Mouse (Mus musculus): ENCODE measurements at regions not wholly inside any gene's neighbourhood (a gene's known extent, or its start where the extent isn't known, plus 50 kb on each side); places are given as distances from the start of the nearest gene placed in this dataset.

GRCm38 (mm10) chr12:54472881-54473280 is 183.5 kb downstream of the Sptssa start:
- TF ChIP-seq ZNF384 (IDR thresholded peaks at IDR 0.05; ENCODE audit: low read depth, low read length): no peak
- TF ChIP-seq CHD2 (IDR thresholded peaks at IDR 0.05; ENCODE audit: low read depth, low read length): no peak
- no peak for TF ChIP-seq HCFC1 (IDR thresholded peaks at IDR 0.05; ENCODE audit: borderline replicate concordance, insufficient read depth, low read length)
- no peak for TF ChIP-seq ZC3H11A (IDR thresholded peaks at IDR 0.05; ENCODE audit: borderline replicate concordance, low read depth, low read length)
- no peak for TF ChIP-seq MAFK (IDR thresholded peaks at IDR 0.05; ENCODE audit: insufficient read depth, low read depth, low read length)
- in situ Hi-C loops (cut with MboI; ENCODE audit: low sequenced_read_pairs in 2 of 2, unreplicated experiment in 2 of 2): no loop called here
- Histone ChIP-seq H3K9ac (ENCODE audit: insufficient read depth, low read depth, low read length, poor library complexity, severe bottlenecking) (no peak overlapping the region), H3K9me3 (ENCODE audit: control insufficient read depth, insufficient read depth, low read depth, low read length) (no peaks in the 10 kb centered on the region), H3K27ac (ENCODE audit: insufficient read depth, low read depth, low read length, poor library complexity, severe bottlenecking) (no peak overlapping the region), H3K36me3 (ENCODE audit: control insufficient read depth, insufficient read depth, low read length, poor library complexity, severe bottlenecking) (no peaks in the 10 kb centered on the region), H3K4me3 (ENCODE audit: insufficient read depth in 1 of 2, low read depth in 1 of 2, low read length in 2 of 2, poor library complexity in 1 of 2, severe bottlenecking in 1 of 2) (no peak overlapping the region), H3K4me1 (ENCODE audit: control insufficient read depth in 2 of 2, insufficient read depth in 2 of 2, low read length in 2 of 2, poor library complexity in 1 of 2) (no peaks in the 10 kb centered on the region)
- DNase-seq (ENCODE audit: low read depth, low spot score): no peak

GRCm38 (mm10) chr12:54472407-54472806 is 184.0 kb downstream of the Sptssa start:
- in situ Hi-C loops (cut with MboI; ENCODE audit: low sequenced_read_pairs in 2 of 2, unreplicated experiment in 2 of 2): no loop called here
- Histone ChIP-seq H3K9ac (ENCODE audit: insufficient read depth, low read depth, low read length, poor library complexity, severe bottlenecking) (no peak overlapping the region), H3K36me3 (ENCODE audit: control insufficient read depth, insufficient read depth, low read length, poor library complexity, severe bottlenecking) (no peaks in the 10 kb centered on the region), H3K4me1 (ENCODE audit: control insufficient read depth in 2 of 2, insufficient read depth in 2 of 2, low read length in 2 of 2, poor library complexity in 1 of 2) (no peaks in the 10 kb centered on the region), H3K9me3 (ENCODE audit: control insufficient read depth, insufficient read depth, low read depth, low read length) (no peaks in the 10 kb centered on the region), H3K4me3 (ENCODE audit: insufficient read depth in 1 of 2, low read depth in 1 of 2, low read length in 2 of 2, poor library complexity in 1 of 2, severe bottlenecking in 1 of 2) (no peak overlapping the region), H3K27ac (ENCODE audit: insufficient read depth, low read depth, low read length, poor library complexity, severe bottlenecking) (no peak overlapping the region)
- no peak for DNase-seq (ENCODE audit: low read depth, low spot score)
- TF ChIP-seq ZNF384 (IDR thresholded peaks at IDR 0.05; ENCODE audit: low read depth, low read length) (no peak), MAFK (IDR thresholded peaks at IDR 0.05; ENCODE audit: insufficient read depth, low read depth, low read length) (no peak), ZC3H11A (IDR thresholded peaks at IDR 0.05; ENCODE audit: borderline replicate concordance, low read depth, low read length) (no peak), CHD2 (IDR thresholded peaks at IDR 0.05; ENCODE audit: low read depth, low read length) (no peak), HCFC1 (IDR thresholded peaks at IDR 0.05; ENCODE audit: borderline replicate concordance, insufficient read depth, low read length) (no peak)

- no peaks in the 10 kb centered on the region for H3K9me3 ChIP-seq (ENCODE audit: control insufficient read depth, insufficient read depth, low read depth, low read length)
- H3K4me1 ChIP-seq (ENCODE audit: control insufficient read depth in 2 of 2, insufficient read depth in 2 of 2, low read length in 2 of 2, poor library complexity in 1 of 2): no peaks in the 10 kb centered on the region
- H3K9ac ChIP-seq (ENCODE audit: insufficient read depth, low read depth, low read length, poor library complexity, severe bottlenecking): no peak overlapping the region
- in situ Hi-C loops (cut with MboI; ENCODE audit: low sequenced_read_pairs in 2 of 2, unreplicated experiment in 2 of 2): no loop called here
- TF ChIP-seq CHD2 (IDR thresholded peaks at IDR 0.05; ENCODE audit: low read depth, low read length) (no peak), ZNF384 (IDR thresholded peaks at IDR 0.05; ENCODE audit: low read depth, low read length) (no peak), MAFK (IDR thresholded peaks at IDR 0.05; ENCODE audit: insufficient read depth, low read depth, low read length) (no peak), HCFC1 (IDR thresholded peaks at IDR 0.05; ENCODE audit: borderline replicate concordance, insufficient read depth, low read length) (no peak), ZC3H11A (IDR thresholded peaks at IDR 0.05; ENCODE audit: borderline replicate concordance, low read depth, low read length) (no peak)
- no peaks in the 10 kb centered on the region for H3K36me3 ChIP-seq (ENCODE audit: control insufficient read depth, insufficient read depth, low read length, poor library complexity, severe bottlenecking)
- DNase-seq (ENCODE audit: low read depth, low spot score): no peak
- no peak overlapping the region for H3K27ac ChIP-seq (ENCODE audit: insufficient read depth, low read depth, low read length, poor library complexity, severe bottlenecking)
- no peak overlapping the region for H3K4me3 ChIP-seq (ENCODE audit: insufficient read depth in 1 of 2, low read depth in 1 of 2, low read length in 2 of 2, poor library complexity in 1 of 2, severe bottlenecking in 1 of 2)
Measured at GRCm38 (mm10) chr12:54467635-54468034, 188.7 kb downstream of the Sptssa start.

- Histone ChIP-seq H3K4me3 (ENCODE audit: insufficient read depth in 1 of 2, low read depth in 1 of 2, low read length in 2 of 2, poor library complexity in 1 of 2, severe bottlenecking in 1 of 2) (no peak overlapping the region), H3K4me1 (ENCODE audit: control insufficient read depth in 2 of 2, insufficient read depth in 2 of 2, low read length in 2 of 2, poor library complexity in 1 of 2) (no peaks in the 10 kb centered on the region), H3K9me3 (ENCODE audit: control insufficient read depth, insufficient read depth, low read depth, low read length) (no peaks in the 10 kb centered on the region), H3K9ac (ENCODE audit: insufficient read depth, low read depth, low read length, poor library complexity, severe bottlenecking) (no peak overlapping the region), H3K36me3 (ENCODE audit: control insufficient read depth, insufficient read depth, low read length, poor library complexity, severe bottlenecking) (no peaks in the 10 kb centered on the region), H3K27ac (ENCODE audit: insufficient read depth, low read depth, low read length, poor library complexity, severe bottlenecking) (no peak overlapping the region)
- TF ChIP-seq MAFK (IDR thresholded peaks at IDR 0.05; ENCODE audit: insufficient read depth, low read depth, low read length): no peak
- no peak for TF ChIP-seq CHD2 (IDR thresholded peaks at IDR 0.05; ENCODE audit: low read depth, low read length)
- no peak for TF ChIP-seq HCFC1 (IDR thresholded peaks at IDR 0.05; ENCODE audit: borderline replicate concordance, insufficient read depth, low read length)
- TF ChIP-seq ZNF384 (IDR thresholded peaks at IDR 0.05; ENCODE audit: low read depth, low read length): no peak
- TF ChIP-seq ZC3H11A (IDR thresholded peaks at IDR 0.05; ENCODE audit: borderline replicate concordance, low read depth, low read length): no peak
- DNase-seq (ENCODE audit: low read depth, low spot score): no peak
- in situ Hi-C loops (cut with MboI; ENCODE audit: low sequenced_read_pairs in 2 of 2, unreplicated experiment in 2 of 2): no loop called here
Measured at GRCm38 (mm10) chr12:54463806-54464205, 192.6 kb downstream of the Sptssa start.

GRCm38 (mm10) chr12:54461411-54461810 is 195.0 kb downstream of the Sptssa start:
- Histone ChIP-seq H3K9ac (ENCODE audit: insufficient read depth, low read depth, low read length, poor library complexity, severe bottlenecking) (no peak overlapping the region), H3K4me3 (ENCODE audit: insufficient read depth in 1 of 2, low read depth in 1 of 2, low read length in 2 of 2, poor library complexity in 1 of 2, severe bottlenecking in 1 of 2) (no peak overlapping the region), H3K27ac (ENCODE audit: insufficient read depth, low read depth, low read length, poor library complexity, severe bottlenecking) (no peak overlapping the region), H3K4me1 (ENCODE audit: control insufficient read depth in 2 of 2, insufficient read depth in 2 of 2, low read length in 2 of 2, poor library complexity in 1 of 2) (no peaks in the 10 kb centered on the region), H3K9me3 (ENCODE audit: control insufficient read depth, insufficient read depth, low read depth, low read length) (no peaks in the 10 kb centered on the region), H3K36me3 (ENCODE audit: control insufficient read depth, insufficient read depth, low read length, poor library complexity, severe bottlenecking) (no peaks in the 10 kb centered on the region)
- in situ Hi-C loops (cut with MboI; ENCODE audit: low sequenced_read_pairs in 2 of 2, unreplicated experiment in 2 of 2): no loop called here
- TF ChIP-seq ZNF384 (IDR thresholded peaks at IDR 0.05; ENCODE audit: low read depth, low read length): no peak
- TF ChIP-seq ZC3H11A (IDR thresholded peaks at IDR 0.05; ENCODE audit: borderline replicate concordance, low read depth, low read length): no peak
- no peak for TF ChIP-seq CHD2 (IDR thresholded peaks at IDR 0.05; ENCODE audit: low read depth, low read length)
- no peak for TF ChIP-seq HCFC1 (IDR thresholded peaks at IDR 0.05; ENCODE audit: borderline replicate concordance, insufficient read depth, low read length)
- no peak for TF ChIP-seq MAFK (IDR thresholded peaks at IDR 0.05; ENCODE audit: insufficient read depth, low read depth, low read length)
- no peak for DNase-seq (ENCODE audit: low read depth, low spot score)
